Mouse (Mus musculus): ENCODE measurements at regions not wholly inside any gene's neighbourhood (a gene's known extent, or its start where the extent isn't known, plus 50 kb on each side); places are given as distances from the start of the nearest gene placed in this dataset.

DNA sequence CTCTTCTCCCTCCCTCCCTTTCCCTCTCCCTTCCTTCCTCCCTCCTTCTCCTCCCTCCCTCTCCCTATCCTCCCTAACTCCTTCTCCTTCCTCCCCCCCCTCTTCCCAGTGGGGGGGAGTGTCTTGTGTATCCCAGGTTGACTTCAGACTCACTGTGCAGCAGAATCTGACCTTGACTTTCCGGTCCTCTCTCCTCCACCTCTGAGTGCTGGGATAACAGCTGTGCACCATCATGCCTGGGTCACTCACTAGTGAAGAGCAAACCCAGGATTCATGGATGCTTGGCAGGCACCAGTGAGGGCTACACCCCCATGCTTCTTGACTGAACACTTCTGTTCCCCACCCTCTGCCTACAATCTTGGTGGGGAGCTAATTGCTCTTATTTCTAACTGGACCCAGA is 56.2 kb upstream of the Zfp644 start:
- H3K4me3 ChIP-seq, result no peak overlapping the region
- H3K27ac ChIP-seq, result no peak overlapping the region
- TF ChIP-seq CTCF (conservative IDR thresholded peaks at IDR 0.05), result no peak
- DNase-seq (ENCODE audit: low spot score in 2 of 2), result no peak

DNA sequence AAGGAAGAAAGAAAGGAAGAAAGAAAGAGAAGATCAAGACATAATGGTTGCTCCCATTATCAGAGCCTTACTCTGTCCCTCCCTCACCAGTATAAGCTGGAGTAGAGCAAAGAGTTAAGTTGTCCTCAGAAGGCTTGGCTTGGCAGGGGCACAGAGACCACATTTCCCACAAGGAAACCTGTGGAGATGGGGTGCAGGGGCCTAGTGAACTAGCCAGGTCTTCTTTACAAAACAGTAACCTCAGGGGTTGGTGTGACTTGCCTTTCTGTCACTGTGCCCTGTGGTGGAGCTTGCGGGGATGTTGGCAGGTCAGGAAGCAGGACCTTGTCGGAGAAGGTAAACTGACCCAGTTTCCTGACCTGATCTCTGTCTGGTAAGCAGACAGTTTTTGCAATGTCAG is 53.1 kb upstream of the Zfp644 start:
- TF ChIP-seq CTCF (conservative IDR thresholded peaks at IDR 0.05), result no peak
- DNase-seq (ENCODE audit: low spot score in 2 of 2), result no peak
- H3K27ac ChIP-seq, result no peak overlapping the region
- H3K4me3 ChIP-seq, result no peak overlapping the region

DNA sequence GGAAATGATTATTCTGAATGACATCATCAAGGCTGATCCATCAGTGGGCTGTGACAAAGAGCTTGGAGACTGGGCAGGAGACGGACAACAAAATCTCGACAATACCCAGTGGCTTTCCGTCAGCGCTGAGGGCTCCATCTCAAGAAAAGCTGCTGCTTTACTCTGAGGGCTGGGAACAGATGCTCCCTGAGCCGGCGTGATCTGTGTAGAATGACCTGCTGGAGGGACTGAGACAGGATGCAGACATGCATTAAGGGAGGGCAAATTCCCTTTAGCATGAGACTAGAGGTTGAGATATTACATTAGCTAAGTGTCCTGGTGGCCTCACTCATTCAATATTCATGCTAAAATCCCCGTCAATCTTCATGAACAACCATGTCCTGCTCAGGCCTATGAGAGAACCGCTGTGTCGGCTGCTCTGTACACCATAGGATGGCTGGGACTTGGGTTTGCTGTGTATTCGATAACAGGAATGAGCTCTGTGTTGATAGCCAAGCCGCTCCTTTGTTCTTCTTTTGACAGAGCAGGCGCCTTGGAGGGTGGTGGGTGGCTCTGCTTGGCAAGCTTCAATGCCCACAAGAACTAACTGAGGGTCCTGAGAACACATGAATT is 51.5 kb upstream of the Zfp644 start:
- H3K27ac ChIP-seq, result no peak overlapping the region

More for the DNA sequence above, 51.5 kb upstream of the Zfp644 start:
- DNase-seq (ENCODE audit: low spot score in 2 of 2), result no peak
- H3K4me3 ChIP-seq, result no peak overlapping the region
- TF ChIP-seq CTCF (conservative IDR thresholded peaks at IDR 0.05), result no peak

All from layer of hippocampus, adult 2 months (tissue).